Mouse (Mus musculus) heart, embryonic 10.5 days (tissue): Measurements from ENCODE around the gene Atraid. TPM values are rescaled to one million over a fixed set of nuclear protein-coding genes. Genes with fewer than 3 reads are reported as not detected.
"Not testable (repeated sequence)": the region's sequence is repeated elsewhere in the genome, so short reads cannot be mapped to it uniquely, and the experiment has no call there.

Experiments
- DNase-seq: peaks from one replicate; pipeline ENCODE4 v3.0.0-alpha.2; 2017; ENCODE audit warnings: low spot score
- H3K27ac ChIP-seq: fragments of 300-500 bp; sonication (generic); 2 replicates; pipeline ENCODE4 v1.5.1; 2016; ENCODE audit warnings: mild to moderate bottlenecking
- H3K27me3 ChIP-seq: fragments of 300-500 bp; sonication (generic); 2 replicates; pipeline ENCODE4 v1.6.1; 2016; ENCODE audit warnings: mild to moderate bottlenecking; ENCODE audit not compliant: poor library complexity, insufficient read depth, severe bottlenecking
- H3K36me3 ChIP-seq: fragments of 300-500 bp; sonication (generic); 2 replicates; pipeline ENCODE4 v1.6.1; 2016; ENCODE audit warnings: mild to moderate bottlenecking, moderate library complexity
- H3K4me1 ChIP-seq: fragments of 300-500 bp; sonication (generic); 2 replicates; pipeline ENCODE4 v1.6.1; 2016; ENCODE audit warnings: mild to moderate bottlenecking
- H3K4me3 ChIP-seq: fragments of 300-500 bp; sonication (generic); 2 replicates; pipeline ENCODE4 v1.5.1; 2016; ENCODE audit warnings: mild to moderate bottlenecking, moderate library complexity
- H3K9me3 ChIP-seq: fragments of 300-500 bp; sonication (generic); 2 replicates; pipeline ENCODE4 v1.6.1; 2016; ENCODE audit warnings: mild to moderate bottlenecking, moderate library complexity
- whole genome bisulfite sequencing: fragments of 180-500 bp; shearing (Covaris S2); methylation state at CpG from one replicate; pipeline ENCODE4 v1.1.7; 2016; 5-methylcytosine and 5-hydroxymethylcytosine counted together
- polyA plus RNA-seq: library from polyadenylated mRNA; unstranded; fragments of >200 nt; fragmentation: Nextera tagmentation; extraction: Ambion mirVana; gene quantifications from 2 replicates; pipeline ENCODE4 v1.2.1, GENCODE M21; 2016

The Atraid gene
- polyA plus RNA-seq: 79.7 and 87.6 TPM in 2 replicates

DNA sequence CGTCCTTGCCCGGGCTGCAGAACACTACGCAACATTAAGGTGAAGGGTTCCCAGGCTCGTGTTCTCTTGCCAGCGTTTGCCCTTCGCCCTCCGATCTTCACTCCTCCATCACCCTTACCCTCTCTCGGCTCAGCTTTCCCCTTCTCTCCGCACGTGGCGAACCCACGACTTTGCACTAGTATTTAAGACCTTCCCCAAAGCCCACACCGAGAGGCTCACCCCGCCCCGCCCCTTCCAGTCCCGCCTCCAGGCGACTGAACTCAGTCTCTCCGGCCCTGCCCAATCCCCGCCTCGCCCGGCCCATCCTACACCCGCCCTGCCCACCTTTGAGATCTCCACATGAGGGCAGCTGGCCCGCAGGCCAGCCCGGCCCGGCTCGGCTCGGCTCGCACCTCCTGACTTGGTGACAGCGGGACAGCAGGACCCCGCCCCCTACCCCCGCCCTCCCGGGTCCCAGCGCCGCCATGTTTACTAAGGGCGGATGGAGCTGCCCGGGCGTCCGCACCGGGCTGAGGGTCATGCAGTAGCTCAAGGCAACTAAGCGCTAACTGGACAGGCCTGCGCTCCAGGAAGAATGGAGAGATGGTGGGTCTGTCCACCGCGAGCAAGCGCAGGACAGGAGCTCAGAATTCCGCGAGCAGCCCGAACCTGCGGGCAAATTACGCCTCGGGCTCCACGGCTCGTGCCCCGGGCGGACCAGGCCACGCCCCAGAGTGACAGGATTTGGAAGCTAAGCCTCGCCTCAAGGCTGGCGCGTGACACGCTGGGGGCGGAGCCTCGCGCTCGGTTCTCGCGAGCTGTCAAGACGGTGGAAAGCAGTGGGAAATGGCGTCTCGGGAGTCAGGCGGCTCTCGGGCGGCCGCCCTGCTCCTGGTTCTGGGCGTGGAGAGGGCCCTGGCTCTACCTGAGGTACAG lies at the start of gene Atraid:
Gene Atraid (plus strand): TSS at position 465 of the 915 bp plus-strand sequence.
- Histone ChIP-seq H3K9me3 (no peaks in the 10 kb centered on the region), H3K36me3 (peaks cover 15% of the 10 kb centered on the region), H3K4me3 (peak within 1 kb of the TSS; percentile 70), H3K27me3 (no peaks in the 10 kb centered on the region), H3K27ac (peak within 1 kb of the TSS; percentile 97), H3K4me1 (no peaks in the 10 kb centered on the region)
- WGBS: under 1% methylated on average over 73 of the region's 73 CpGs
- peak; percentile 99 for DNase-seq

GRCm38 (mm10) chr5:30999324-30999723 lies 48.8 kb upstream of the Atraid start:
- Histone ChIP-seq H3K9me3 (no peaks in the 10 kb centered on the region), H3K27ac (no peak overlapping the region), H3K4me3 (no peak overlapping the region), H3K36me3 (no peaks in the 10 kb centered on the region), H3K4me1 (peaks cover 20% of the 10 kb centered on the region), H3K27me3 (0 out of 2 replicates have a peak, but pooled peaks cover 4% of the 10 kb centered on the region)
- no peak for DNase-seq
- 79% methylated on average over 5 of the region's 5 CpGs for WGBS

GRCm38 (mm10) chr5:31000122-31000521 lies 48.0 kb upstream of the Atraid start:
- Histone ChIP-seq H3K4me3 (no peak overlapping the region), H3K9me3 (no peaks in the 10 kb centered on the region), H3K36me3 (no peaks in the 10 kb centered on the region), H3K4me1 (peaks cover 12% of the 10 kb centered on the region; the same call in 1 of the 2 replicates), H3K27ac (peak overlapping the region; percentile 64; the same call in 1 of the 2 replicates), H3K27me3 (0 out of 2 replicates have a peak, but pooled peaks cover 4% of the 10 kb centered on the region)
- no peak for DNase-seq
- 60% methylated on average over 7 of the region's 7 CpGs for WGBS

DNA sequence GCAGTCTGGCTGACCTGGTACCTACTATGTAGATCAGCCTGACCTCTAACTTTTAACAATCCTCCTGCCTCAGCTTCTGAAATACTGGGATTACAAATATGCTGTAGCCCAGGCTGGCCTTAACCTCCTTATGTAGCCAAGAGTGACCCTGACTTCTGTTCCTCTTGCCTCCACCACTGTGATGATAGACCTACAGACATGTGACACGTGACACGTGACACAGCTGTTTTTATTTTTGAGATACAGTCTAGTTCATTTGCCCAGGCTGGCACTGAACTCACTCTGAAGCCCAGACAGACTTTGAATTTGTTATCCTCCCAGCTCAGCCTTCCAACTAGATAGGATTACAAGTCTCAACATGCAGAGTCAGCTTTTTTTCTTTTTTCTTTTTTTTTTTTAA lies 47.1 kb upstream of the Atraid start:
- H3K4me3 ChIP-seq: no peak overlapping the region
- peak overlapping the region; percentile 64; the same call in 1 of the 2 replicates for H3K27ac ChIP-seq
- no peaks in the 10 kb centered on the region for H3K9me3 ChIP-seq
- no peak for DNase-seq
- no peaks in the 10 kb centered on the region for H3K36me3 ChIP-seq
- H3K4me1 ChIP-seq: peaks cover 7% of the 10 kb centered on the region; the same call in 1 of the 2 replicates
- H3K27me3 ChIP-seq: peaks cover 11% of the 10 kb centered on the region; the same call in 1 of the 2 replicates
- WGBS: 73% methylated on average over 2 of the region's 2 CpGs

- WGBS: 78% methylated on average over 4 of the region's 4 CpGs
- H3K27ac ChIP-seq: no peak overlapping the region
- no peak overlapping the region for H3K4me3 ChIP-seq
- no peaks in the 10 kb centered on the region for H3K9me3 ChIP-seq
- peaks cover 7% of the 10 kb centered on the region; the same call in 1 of the 2 replicates for H3K4me1 ChIP-seq
- H3K36me3 ChIP-seq: no peaks in the 10 kb centered on the region
- DNase-seq: no peak
- H3K27me3 ChIP-seq: peaks cover 11% of the 10 kb centered on the region; the same call in 1 of the 2 replicates
Observed at GRCm38 (mm10) chr5:31001560-31001959, 46.6 kb upstream of the Atraid start.

DNA sequence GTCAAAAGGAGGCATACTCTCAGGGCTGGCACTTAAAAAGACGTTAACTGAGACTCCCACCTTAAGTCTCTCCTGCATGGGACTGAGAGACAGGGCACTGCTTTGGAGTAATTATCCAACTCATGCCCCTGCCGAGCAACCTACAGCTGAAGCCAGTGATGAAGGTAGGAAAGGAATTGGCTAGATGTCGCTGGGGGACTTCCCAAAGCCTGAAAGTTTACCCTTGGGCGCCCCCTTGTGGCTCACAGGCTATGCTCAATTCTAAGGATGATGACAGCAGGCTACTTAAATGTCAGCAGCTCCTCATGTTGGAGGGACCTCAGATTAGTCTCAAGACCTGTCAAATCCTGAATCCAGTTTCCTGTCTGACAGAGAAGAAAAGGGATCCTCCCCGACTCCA lies 43.9 kb upstream of the Atraid start:
- peak; percentile 94 for DNase-seq
- H3K27ac ChIP-seq: no peak overlapping the region
- no peaks in the 10 kb centered on the region for H3K36me3 ChIP-seq
- peaks cover 7% of the 10 kb centered on the region; the same call in 1 of the 2 replicates for H3K4me1 ChIP-seq
- H3K27me3 ChIP-seq: peaks cover 11% of the 10 kb centered on the region; the same call in 1 of the 2 replicates
- H3K9me3 ChIP-seq: no peaks in the 10 kb centered on the region
- H3K4me3 ChIP-seq: no peak overlapping the region
- 4% methylated on average over 5 of the region's 5 CpGs for WGBS

GRCm38 (mm10) chr5:31012737-31013136 lies 35.4 kb upstream of the Atraid start:
- Histone ChIP-seq H3K9me3 (no peaks in the 10 kb centered on the region), H3K4me1 (peaks cover 9% of the 10 kb centered on the region), H3K27ac (no peak overlapping the region), H3K4me3 (no peak overlapping the region), H3K36me3 (no peaks in the 10 kb centered on the region), H3K27me3 (no peaks in the 10 kb centered on the region)
- no peak for DNase-seq
- WGBS: 62% methylated on average over 3 of the region's 3 CpGs

DNA sequence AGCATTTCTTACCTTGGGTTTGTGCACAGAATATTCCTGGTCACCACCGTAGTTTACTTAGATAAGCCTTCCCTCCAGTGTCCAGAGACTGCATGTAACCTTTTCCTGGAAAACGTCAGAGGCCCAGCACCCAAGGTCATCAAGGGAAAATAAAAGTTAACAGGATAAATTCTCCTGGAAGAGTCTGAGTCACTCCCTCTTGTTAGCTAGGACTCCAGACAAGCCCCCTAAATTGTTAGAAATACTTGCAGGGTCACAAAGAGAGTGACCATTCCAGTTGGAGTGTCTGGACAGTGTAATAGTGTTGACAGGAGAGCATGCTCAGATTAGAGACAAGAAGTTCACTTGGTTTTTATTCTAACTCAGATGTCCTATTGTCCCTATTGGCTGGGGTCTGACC lies 32.2 kb upstream of the Atraid start:
- H3K27ac ChIP-seq: peak overlapping the region; percentile 74
- 11% methylated on average over 2 of the region's 2 CpGs for WGBS
- DNase-seq: no peak

GRCm38 (mm10) chr5:31021790-31022189 lies 26.3 kb upstream of the Atraid start:
- not testable (repeated sequence) for H3K27me3 ChIP-seq, DNase-seq, H3K27ac ChIP-seq, H3K4me1 ChIP-seq, H3K9me3 ChIP-seq, H3K4me3 ChIP-seq, H3K36me3 ChIP-seq
- WGBS: 82% methylated on average over 4 of the region's 5 CpGs

More for the DNA sequence above, 32.2 kb upstream of the Atraid start:
- Histone ChIP-seq H3K27me3 (no peaks in the 10 kb centered on the region), H3K4me3 (peak overlapping the region; percentile 25; the same call in 1 of the 2 replicates), H3K4me1 (peaks cover 9% of the 10 kb centered on the region), H3K36me3 (no peaks in the 10 kb centered on the region), H3K9me3 (no peaks in the 10 kb centered on the region)

- no peaks in the 10 kb centered on the region for H3K9me3 ChIP-seq
- no peak overlapping the region for H3K27ac ChIP-seq
- DNase-seq: no peak
- H3K4me1 ChIP-seq: no peaks in the 10 kb centered on the region
- H3K36me3 ChIP-seq: no peaks in the 10 kb centered on the region
- no peak overlapping the region for H3K4me3 ChIP-seq
- WGBS: 56% methylated on average over 1 of the region's 1 CpGs
- no peaks in the 10 kb centered on the region for H3K27me3 ChIP-seq
Observed at GRCm38 (mm10) chr5:31022690-31023089, 25.4 kb upstream of the Atraid start.

GRCm38 (mm10) chr5:31023254-31023653 lies 24.9 kb upstream of the Atraid start:
- Histone ChIP-seq H3K4me1 (no peaks in the 10 kb centered on the region), H3K9me3 (no peaks in the 10 kb centered on the region), H3K27me3 (no peaks in the 10 kb centered on the region), H3K4me3 (no peak overlapping the region), H3K27ac (no peak overlapping the region), H3K36me3 (no peaks in the 10 kb centered on the region)
- 17% methylated on average over 4 of the region's 4 CpGs for WGBS
- no peak for DNase-seq

DNA sequence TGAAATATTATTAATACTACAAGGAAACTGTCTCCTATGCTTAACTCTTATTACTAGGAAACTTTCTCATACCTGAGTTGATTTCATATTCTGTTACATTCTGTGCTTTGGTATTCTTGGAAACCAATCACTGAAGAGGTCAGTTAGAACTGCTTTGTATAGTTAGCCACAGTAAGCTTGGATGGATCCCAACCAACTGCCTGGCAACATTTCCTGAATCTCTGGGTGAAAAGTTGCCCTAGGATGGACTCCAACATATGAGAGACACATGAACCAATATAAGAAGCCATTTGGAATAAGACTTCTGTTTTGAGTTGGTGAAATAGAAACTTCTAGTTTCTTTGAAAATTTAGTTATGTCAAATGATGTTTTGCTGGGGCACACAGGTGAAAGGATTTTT lies 23.5 kb upstream of the Atraid start:
- no peak overlapping the region for H3K4me3 ChIP-seq
- no peak for DNase-seq
- H3K36me3 ChIP-seq: no peaks in the 10 kb centered on the region
- H3K9me3 ChIP-seq: no peaks in the 10 kb centered on the region
- no peaks in the 10 kb centered on the region for H3K4me1 ChIP-seq
- no peaks in the 10 kb centered on the region for H3K27me3 ChIP-seq
- no peak overlapping the region for H3K27ac ChIP-seq

DNA sequence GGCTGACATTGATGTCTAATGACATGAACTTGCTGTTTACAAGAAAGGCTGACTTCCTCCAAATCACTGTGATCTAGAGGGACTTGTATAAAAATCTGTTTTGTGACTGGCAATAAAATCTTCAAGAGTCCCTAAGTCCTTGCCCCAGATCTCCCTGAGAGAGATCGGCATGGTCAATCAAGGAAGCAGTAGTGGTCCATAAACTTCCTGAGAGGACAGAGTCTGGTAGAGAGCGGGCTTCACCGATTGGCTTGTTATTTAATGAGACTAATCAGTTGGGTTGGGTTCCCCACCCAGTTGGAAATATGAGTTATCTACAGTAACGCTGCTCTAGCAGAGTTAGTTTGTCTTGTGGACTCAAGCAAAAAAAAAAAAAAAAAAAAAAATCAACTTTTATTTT lies 17.2 kb upstream of the Atraid start:
- Histone ChIP-seq H3K36me3 (no peaks in the 10 kb centered on the region), H3K4me3 (no peak overlapping the region), H3K27ac (no peak overlapping the region), H3K4me1 (peaks cover 4% of the 10 kb centered on the region; the same call in 1 of the 2 replicates), H3K27me3 (no peaks in the 10 kb centered on the region), H3K9me3 (no peaks in the 10 kb centered on the region)
- 84% methylated on average over 4 of the region's 4 CpGs for WGBS
- no peak for DNase-seq
